Mouse (Mus musculus) intestine, postnatal 0 days (tissue): ENCODE data around the gene Ces2c. TPM values are rescaled to one million over a fixed set of nuclear protein-coding genes. Genes with fewer than 3 reads are reported as not detected.

Source experiments
- ATAC-seq: fragments of 200-750 bp; cut with Nextera tagmentation; 2 replicates; pipeline ENCODE4 v1.8.0; 2017; ENCODE audit warnings: mild to moderate bottlenecking, moderate TSS enrichment, moderate library complexity
- H3K27ac ChIP-seq: fragments of 300-500 bp; sonication (generic); 2 replicates; pipeline ENCODE4 v1.5.1; 2014; ENCODE audit warnings: mild to moderate bottlenecking, low read depth, low read length, moderate library complexity
- H3K27me3 ChIP-seq: fragments of 300-500 bp; sonication (generic); replicated peaks from 2 replicates; pipeline ENCODE4 v1.6.1; 2014; ENCODE audit warnings: low read length, mixed read lengths; ENCODE audit not compliant: control insufficient read depth, insufficient read depth
- H3K36me3 ChIP-seq: fragments of 300-500 bp; sonication (generic); 2 replicates; pipeline ENCODE4 v1.6.1; 2014; ENCODE audit warnings: mild to moderate bottlenecking, moderate library complexity; ENCODE audit not compliant: control insufficient read depth, insufficient read depth
- H3K4me1 ChIP-seq: fragments of 300-500 bp; sonication (generic); replicated peaks from 2 replicates; pipeline ENCODE4 v1.6.1; 2014; ENCODE audit warnings: antibody characterized with exemption, low read length, mixed read lengths; ENCODE audit not compliant: control insufficient read depth, insufficient read depth
- H3K4me2 ChIP-seq: fragments of 300-500 bp; sonication (generic); replicated peaks from 2 replicates; pipeline ENCODE4 v1.6.1; 2014; ENCODE audit warnings: low read depth, mild to moderate bottlenecking, moderate library complexity
- H3K4me3 ChIP-seq: fragments of 300-500 bp; sonication (generic); 2 replicates; pipeline ENCODE4 v1.5.1; 2014; ENCODE audit warnings: low read depth, low read length
- H3K9ac ChIP-seq: fragments of 300-500 bp; sonication (generic); 2 replicates; pipeline ENCODE4 v1.6.1; 2014; ENCODE audit warnings: mild to moderate bottlenecking, low read depth, low read length
- H3K9me3 ChIP-seq: fragments of 300-500 bp; sonication (generic); 2 replicates; pipeline ENCODE4 v1.6.1; 2016; ENCODE audit warnings: mixed run types; ENCODE audit not compliant: control insufficient read depth
- CTCF ChIP-seq: sonication (generic); IDR thresholded peaks from 2 replicates; pipeline ENCODE4 v1.5.1; 2016; ENCODE audit warnings: low read depth, mild to moderate bottlenecking, control low read depth, antibody characterized with exemption, moderate library complexity
- WGBS: fragments of 180-500 bp; shearing (Covaris S2); extraction: QIAGEN DNeasy Blood & Tissue Kit; methylation state at CpG from one replicate; pipeline ENCODE4 v1.1.7; 2014; 5-methylcytosine and 5-hydroxymethylcytosine counted together
- polyA plus RNA-seq: library from polyadenylated mRNA; unstranded; fragments of >200 nt; fragmentation: Nextera tagmentation; extraction: Ambion mirVana; gene quantifications from 2 replicates; pipeline ENCODE4 v1.2.1, GENCODE M21; 2015

Ces2c gene
- polyA plus RNA-seq, 1 experiment from 2014 or later = 6.1 TPM

- Histone ChIP-seq H3K4me2 (no peak overlapping the region), H3K4me1 (no peaks in the 10 kb centered on the region), H3K27ac (no peak overlapping the region), H3K9ac (no peak overlapping the region), H3K9me3 (no peaks in the 10 kb centered on the region), H3K27me3 (no peaks in the 10 kb centered on the region), H3K36me3 (no peaks in the 10 kb centered on the region), H3K4me3 (no peak overlapping the region)
- peak; percentile 58 for TF ChIP-seq CTCF
- ATAC-seq = no peak
- 83% methylated on average over 2 of the region's 2 CpGs for WGBS
Observed at GRCm38 (mm10) chr8:104901746-104902145, 54.9 kb downstream of the Ces2c start.

Other genes with a start within 250 kb of the Ces2c start
- gene Cdh16, start 222.7 kb upstream of the Ces2c start, polyA plus RNA-seq = not detected in 2 replicates
- 5.8 and 6.1 TPM in 2 replicates for gene Rrad, start 215.7 kb upstream of the Ces2c start, polyA plus RNA-seq
- 59.1 and 60.6 TPM in 2 replicates for gene Ciao2b, start 205.1 kb upstream of the Ces2c start, polyA plus RNA-seq
- gene Ces2a, start 113.1 kb upstream of the Ces2c start, polyA plus RNA-seq = 5.4 and 6.1 TPM in 2 replicates
- gene Ces2b, start 15.5 kb upstream of the Ces2c start, polyA plus RNA-seq = 0.52 and 1.2 TPM in 2 replicates
- gene Ces2e, start 79.2 kb downstream of the Ces2c start, polyA plus RNA-seq = 161 and 172 TPM in 2 replicates
- gene Ces2f, start 100.3 kb downstream of the Ces2c start, polyA plus RNA-seq = not detected in 2 replicates
- gene Ces2g, start 114.7 kb downstream of the Ces2c start, polyA plus RNA-seq = 1.1 and 1.2 TPM in 2 replicates
- gene Ces2h, start 153.8 kb downstream of the Ces2c start, polyA plus RNA-seq = not detected in 2 replicates
- gene Ces3a, start 201.5 kb downstream of the Ces2c start, polyA plus RNA-seq = 0.08 TPM in 1 of 2 replicates, not detected in the other
- gene Ces3b, start 236.7 kb downstream of the Ces2c start, polyA plus RNA-seq = not detected in 2 replicates